Mouse (Mus musculus) E14TG2a.4 (cell line): ENCODE measurements around the gene Ccdc97.

Source experiments
- CTCF ChIP-seq: conservative IDR thresholded peaks from 2 replicates; pipeline ENCODE4 v1.5.1; 2014; ENCODE audit warnings: low read length
- NANOG ChIP-seq: IDR thresholded peaks from 2 replicates; pipeline ENCODE4 v1.6.1; 2014; ENCODE audit warnings: borderline replicate concordance, low read length, mixed read lengths
- POU5F1 ChIP-seq: IDR thresholded peaks from 2 replicates; pipeline ENCODE4 v1.6.1; 2014; ENCODE audit warnings: low read length, borderline replicate concordance

- TF ChIP-seq CTCF (no peak), NANOG (no peak), POU5F1 (no peak)
Measured at GRCm38 (mm10) chr7:25681341-25682231, 37.3 kb downstream of the Ccdc97 start.
